Mouse (Mus musculus) CD4-positive helper T cell, adult 2 months (primary cell): ENCODE data around the gene Phlpp2.

Source experiments
- DNase-seq: peaks from one replicate; pipeline ENCODE4 v3.0.0-alpha.2; 2012; ENCODE audit warnings: low read depth, missing footprints, low spot score

Gene Phlpp2

GRCm38 (mm10) chr8:109902379-109902778 lies 34.0 kb downstream of the Phlpp2 start:
- no peak for DNase-seq

GRCm38 (mm10) chr8:109903909-109904469 lies 35.6 kb downstream of the Phlpp2 start:
- DNase-seq: no peak

GRCm38 (mm10) chr8:109904928-109905668 lies 36.8 kb downstream of the Phlpp2 start:
- DNase-seq: no peak

GRCm38 (mm10) chr8:109906907-109907306 lies 38.6 kb downstream of the Phlpp2 start:
- no peak for DNase-seq

GRCm38 (mm10) chr8:109907376-109907775 lies 39.0 kb downstream of the Phlpp2 start:
- DNase-seq: no peak

- DNase-seq: peak; percentile 54
These were observed 48.9 kb downstream of the Phlpp2 start for GRCm38 (mm10) chr8:109917277-109917676.

- DNase-seq: no peak
These were observed 52.4 kb downstream of the Phlpp2 start for GRCm38 (mm10) chr8:109920406-109921390.

GRCm38 (mm10) chr8:109941606-109942360 lies 73.4 kb downstream of the Phlpp2 start:
- no peak for DNase-seq

- no peak for DNase-seq
These were observed 76.9 kb downstream of the Phlpp2 start for GRCm38 (mm10) chr8:109945153-109945632.

GRCm38 (mm10) chr8:109945694-109946093 lies 77.4 kb downstream of the Phlpp2 start:
- DNase-seq: no peak

GRCm38 (mm10) chr8:109946272-109946671 lies 77.9 kb downstream of the Phlpp2 start:
- no peak for DNase-seq

- peak; percentile 14 for DNase-seq
These were observed 79.3 kb downstream of the Phlpp2 start for GRCm38 (mm10) chr8:109947447-109948284.

GRCm38 (mm10) chr8:109948285-109948564 lies 79.9 kb downstream of the Phlpp2 start:
- no peak for DNase-seq

- no peak for DNase-seq
These were observed 83.8 kb downstream of the Phlpp2 start for GRCm38 (mm10) chr8:109952171-109952570.

- no peak for DNase-seq
These were observed 86.2 kb downstream of the Phlpp2 start for GRCm38 (mm10) chr8:109954486-109954948.

GRCm38 (mm10) chr8:109957167-109958028 lies 89.1 kb downstream of the Phlpp2 start:
- peak; percentile 62 for DNase-seq

- no peak for DNase-seq
These were observed 89.8 kb downstream of the Phlpp2 start for GRCm38 (mm10) chr8:109958036-109958655.

- DNase-seq: no peak
These were observed 90.8 kb downstream of the Phlpp2 start for GRCm38 (mm10) chr8:109959112-109959511.
